Mouse (Mus musculus) megakaryocyte, embryonic 14.5 days (primary cell): ENCODE data around the gene Jarid2.

Source experiments
- FLI1 ChIP-seq: IDR thresholded peaks from 2 replicates; pipeline ENCODE4 v1.6.1; 2012; ENCODE audit warnings: low read length, inconsistent platforms, mixed read lengths
- GATA1 ChIP-seq: IDR thresholded peaks from 3 replicates; pipeline ENCODE4 v1.6.1; 2012; ENCODE audit warnings: mixed read lengths, low read length, inconsistent platforms, borderline replicate concordance

GRCm38 (mm10) chr13:44715187-44715885, 13.9 kb upstream of the Jarid2 start:
- TF ChIP-seq GATA1 (no peak), FLI1 (no peak)
